Mouse (Mus musculus) C2C12 (cell line): ENCODE data around the gene Fam71f1.

Source experiments
- CEBPB ChIP-seq: IDR thresholded peaks from one replicate; pipeline ENCODE4 v1.6.1; 2011; ENCODE audit warnings: low read depth, mild to moderate bottlenecking, control low read depth, moderate library complexity
- CTCF ChIP-seq: IDR thresholded peaks from one replicate; pipeline ENCODE4 v1.5.1; 2011; ENCODE audit not compliant: control insufficient read depth, insufficient read depth, insufficient read length
- MAX ChIP-seq: IDR thresholded peaks from one replicate; pipeline ENCODE4 v1.6.1; 2011; ENCODE audit warnings: mild to moderate bottlenecking, control low read depth
- MYOG ChIP-seq: IDR thresholded peaks from one replicate; pipeline ENCODE4 v1.6.1; 2011; ENCODE audit not compliant: control insufficient read depth, insufficient read length; ENCODE audit errors: extremely low read depth
- USF1 ChIP-seq: IDR thresholded peaks from one replicate; pipeline ENCODE4 v1.6.1; 2011; ENCODE audit warnings: low read depth, mild to moderate bottlenecking, control low read depth, moderate library complexity

- no peak for TF ChIP-seq CTCF
- TF ChIP-seq CEBPB = peak; percentile 43
- no peak for TF ChIP-seq USF1
- TF ChIP-seq MAX = no peak
- no peak for TF ChIP-seq MYOG
Measured at GRCm38 (mm10) chr6:29362246-29363128, 43.5 kb downstream of the Fam71f1 start.
